Mouse (Mus musculus) testis, postnatal 14 days (tissue): ENCODE results near the gene Zfp160.
"Not testable (repeated sequence)": the region's sequence is repeated elsewhere in the genome, so short reads cannot be mapped to it uniquely, and the experiment has no call there.

ENCODE experiments used
- DNase-seq: peaks from one replicate; pipeline ENCODE4 v3.0.0; 2021; ENCODE audit warnings: low spot score

Gene Zfp160

DNA sequence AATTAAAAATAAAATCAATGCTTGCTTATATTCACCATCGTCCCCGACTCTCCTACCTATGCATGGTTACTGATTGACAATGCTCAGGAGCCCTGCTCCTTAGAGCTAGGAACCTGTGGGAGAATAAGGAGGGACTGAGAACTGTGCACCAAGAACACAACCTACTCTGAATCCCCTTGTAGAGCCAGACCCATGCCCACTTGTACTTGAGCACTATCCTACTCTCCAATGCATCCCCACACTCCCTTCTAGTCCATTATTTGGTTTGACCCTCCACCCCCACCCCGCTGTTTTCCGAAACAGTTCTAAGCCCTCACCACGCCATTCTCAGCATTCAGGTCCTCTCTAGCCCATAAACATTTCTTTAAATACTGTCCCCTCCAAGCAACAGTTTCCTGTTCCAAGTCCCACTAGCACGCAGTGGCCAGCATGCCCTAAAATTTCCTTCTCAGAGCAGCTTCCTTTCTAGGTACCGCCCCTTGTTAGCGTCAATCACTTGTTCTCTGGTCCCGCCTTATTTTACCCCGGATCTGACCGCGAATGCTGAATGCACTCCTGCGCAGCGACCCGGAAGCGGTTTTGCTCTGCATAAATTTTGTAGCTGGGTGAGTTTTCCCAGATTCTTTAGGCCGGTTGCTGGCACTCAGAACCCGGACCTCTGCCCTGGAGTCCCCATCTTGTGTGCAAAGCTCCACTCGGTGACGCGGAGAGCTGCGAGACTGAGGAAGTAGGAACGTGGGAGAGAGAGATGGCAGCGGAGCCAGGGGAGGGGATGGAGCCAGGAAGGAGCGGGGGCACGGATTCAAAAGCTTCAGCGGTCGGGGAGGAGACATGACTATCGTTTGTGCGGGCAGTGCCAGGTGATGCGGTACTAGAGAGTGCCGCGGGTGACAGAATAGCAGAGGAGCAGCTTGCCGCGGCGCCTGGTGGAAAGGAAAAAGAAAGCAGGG lies at the start of gene Zfp160:
Gene Zfp160, plus strand, starts transcription at position 522 of the 950 bp plus-strand sequence.
- peak; percentile 87 for DNase-seq

DNA sequence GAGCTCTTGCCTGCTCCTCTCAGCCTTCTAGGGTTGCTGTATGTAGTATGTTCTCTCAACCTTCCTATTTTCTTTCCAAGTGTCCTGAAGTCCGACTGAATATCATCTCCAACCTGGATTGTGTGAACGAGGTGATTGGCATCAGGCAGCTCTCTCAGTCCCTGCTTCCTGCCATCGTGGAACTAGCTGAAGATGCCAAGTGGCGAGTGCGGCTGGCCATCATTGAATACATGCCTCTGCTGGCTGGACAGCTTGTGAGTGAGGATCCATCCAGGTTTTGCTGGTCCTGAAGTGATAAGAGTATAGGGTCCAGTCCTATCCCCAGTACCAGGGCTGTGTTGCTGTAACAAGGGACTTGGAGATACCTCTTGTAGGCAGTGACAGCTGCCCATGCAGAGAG lies 48.3 kb upstream of the Zfp160 start:
- DNase-seq, result no peak

DNA sequence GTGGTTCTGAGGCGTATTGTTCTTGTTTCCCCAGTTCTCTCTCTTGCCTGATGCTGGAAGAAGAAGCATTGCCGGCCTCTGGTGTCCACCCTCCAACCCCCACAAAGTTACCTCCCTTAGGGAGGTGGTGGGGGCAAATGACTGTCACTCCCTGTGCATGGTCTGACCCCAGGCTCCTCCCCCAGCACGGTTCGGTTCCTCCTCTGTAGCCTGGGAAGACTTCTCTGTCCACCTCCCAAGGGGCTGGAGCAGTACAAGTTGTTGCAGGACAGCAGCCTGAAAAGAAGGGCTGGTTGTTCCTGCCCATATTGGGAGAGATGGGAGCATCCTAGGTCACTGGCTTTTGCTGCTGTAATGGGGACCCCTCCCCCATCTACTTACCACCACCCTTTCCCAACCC lies 43.3 kb upstream of the Zfp160 start:
- no peak for DNase-seq

DNA sequence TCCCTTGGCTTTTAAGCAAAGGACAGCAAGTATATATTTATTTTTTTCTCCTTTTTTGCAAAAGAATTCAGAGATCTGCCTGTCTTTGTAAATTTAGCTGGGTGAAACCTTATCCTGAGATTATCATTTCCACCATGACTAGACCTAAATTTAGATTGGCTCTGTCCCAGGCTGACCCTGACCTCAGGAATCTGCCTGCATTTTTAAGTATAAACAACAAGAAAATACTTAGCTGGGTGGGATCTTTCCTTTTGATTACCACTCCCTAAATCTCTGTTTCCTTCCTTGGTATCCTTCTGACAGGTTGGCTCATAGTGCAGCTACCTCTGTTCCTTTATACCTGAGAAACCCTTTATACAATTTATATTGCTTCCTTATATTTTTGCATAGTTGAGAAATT lies 42.0 kb upstream of the Zfp160 start:
- no peak for DNase-seq

DNA sequence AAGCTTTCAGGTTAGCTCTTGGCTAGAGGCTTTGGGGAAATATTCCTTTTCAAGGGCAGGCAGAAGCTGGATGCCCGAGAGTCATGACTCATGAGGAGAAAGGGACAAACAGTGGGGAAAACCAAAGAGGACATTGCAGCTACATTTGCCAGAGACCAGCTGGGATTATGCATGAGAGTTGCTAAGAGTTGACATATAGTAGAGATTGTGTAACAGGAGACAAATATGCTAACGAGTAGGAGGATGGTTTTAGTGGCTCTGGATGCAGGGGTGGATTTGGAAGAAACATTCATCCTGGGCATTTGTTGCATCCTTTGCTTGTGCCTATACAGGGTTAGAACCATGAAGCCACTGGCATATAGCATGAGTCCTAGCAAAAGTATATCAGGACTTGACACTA lies 15.0 kb upstream of the Zfp160 start:
- no peak for DNase-seq

DNA sequence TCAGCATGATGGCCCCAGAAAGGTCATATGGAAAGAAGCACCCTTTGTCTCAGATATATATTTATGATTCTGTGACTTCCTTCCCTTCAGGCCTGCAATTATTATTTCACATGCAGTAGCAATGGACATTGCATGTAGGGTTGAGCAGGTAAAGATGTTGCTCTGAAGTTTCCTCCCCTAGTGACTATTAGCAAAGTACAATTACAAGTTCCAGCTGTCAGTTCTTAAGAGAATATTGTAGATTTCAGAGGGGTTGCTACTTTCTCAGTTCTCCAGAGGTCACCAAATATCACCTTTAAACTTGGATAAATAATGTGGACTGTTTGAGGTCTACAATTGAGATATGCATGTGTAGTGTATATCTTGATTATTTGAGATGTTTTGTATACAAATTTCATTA lies 12.3 kb upstream of the Zfp160 start, which contains the start of gene Vmn1r233:
Gene Vmn1r233, minus strand, starts transcription at position 101 of the 400 bp plus-strand sequence.
- no peak for DNase-seq

DNA sequence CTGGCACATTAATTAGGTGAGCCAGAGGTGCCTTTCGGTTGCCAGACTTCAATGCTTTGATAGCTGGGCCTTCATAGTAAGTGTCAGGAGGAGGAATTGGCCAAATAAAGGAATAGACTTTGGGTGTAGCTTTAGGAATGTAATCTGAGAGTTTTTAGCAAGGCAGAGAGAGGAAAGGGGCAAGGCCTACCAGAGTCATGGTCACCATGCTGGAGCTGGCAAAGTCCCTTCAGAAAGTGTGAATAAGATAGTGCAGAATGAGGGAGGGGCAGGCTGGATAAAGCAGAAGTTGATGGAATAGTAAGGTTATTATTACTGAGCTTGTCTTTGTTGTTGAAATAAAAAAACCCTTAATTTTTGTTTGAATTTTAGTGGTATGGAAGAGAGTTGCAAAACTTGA lies 1.0 kb downstream of the Zfp160 start:
- DNase-seq, result no peak

DNA sequence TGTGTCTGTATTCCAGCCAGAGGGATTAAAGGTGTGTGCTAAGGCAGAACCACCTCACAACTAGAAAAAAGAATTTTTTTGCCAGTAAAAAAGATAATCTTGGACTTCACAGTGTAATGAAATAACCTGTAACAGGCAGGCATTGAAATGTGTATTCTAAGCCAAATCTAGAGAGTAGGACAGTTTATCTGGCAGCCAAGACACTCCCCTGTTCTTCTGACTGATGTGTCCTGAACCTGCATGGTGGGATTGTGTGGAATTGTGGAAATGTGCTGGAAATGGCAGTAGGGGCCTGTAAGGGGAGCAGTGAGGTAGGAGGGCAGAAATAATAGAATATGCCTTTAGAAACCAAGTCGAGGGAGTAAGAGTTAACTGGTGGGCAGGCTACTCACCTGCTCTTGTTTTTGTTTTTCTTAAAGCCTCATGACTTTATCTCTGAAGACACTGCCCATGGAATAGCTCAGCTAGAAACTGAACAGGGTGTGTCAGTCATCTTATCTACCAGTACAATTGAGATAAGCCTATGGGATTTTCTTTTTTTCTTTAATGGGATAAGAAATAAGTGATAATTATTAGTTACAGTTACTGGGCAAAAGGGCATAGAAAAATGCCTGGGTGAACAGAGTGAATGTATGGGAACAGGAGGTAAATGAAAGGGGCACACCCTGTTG lies 9.8 kb downstream of the Zfp160 start:
- no peak for DNase-seq

DNA sequence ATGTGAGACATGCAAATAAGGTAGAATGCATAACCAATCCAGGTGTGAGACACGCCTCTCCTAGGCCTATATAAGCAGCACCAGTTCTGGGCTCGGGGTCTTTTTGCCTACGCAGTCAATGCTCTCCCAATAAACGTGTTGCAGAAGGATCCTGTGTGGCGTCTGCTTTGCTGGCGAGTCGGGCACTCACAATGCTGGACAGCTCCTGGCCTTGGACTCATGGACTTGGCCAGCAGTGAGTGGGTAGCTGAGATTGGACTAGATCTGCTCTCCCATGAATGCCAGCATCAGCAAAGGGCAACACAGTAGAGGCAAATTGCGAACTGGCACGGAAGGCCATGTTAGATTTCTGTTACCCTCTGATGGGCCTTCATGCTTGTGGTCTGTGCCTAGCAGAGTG lies 39.3 kb downstream of the Zfp160 start:
- DNase-seq, result not testable (repeated sequence)

DNA sequence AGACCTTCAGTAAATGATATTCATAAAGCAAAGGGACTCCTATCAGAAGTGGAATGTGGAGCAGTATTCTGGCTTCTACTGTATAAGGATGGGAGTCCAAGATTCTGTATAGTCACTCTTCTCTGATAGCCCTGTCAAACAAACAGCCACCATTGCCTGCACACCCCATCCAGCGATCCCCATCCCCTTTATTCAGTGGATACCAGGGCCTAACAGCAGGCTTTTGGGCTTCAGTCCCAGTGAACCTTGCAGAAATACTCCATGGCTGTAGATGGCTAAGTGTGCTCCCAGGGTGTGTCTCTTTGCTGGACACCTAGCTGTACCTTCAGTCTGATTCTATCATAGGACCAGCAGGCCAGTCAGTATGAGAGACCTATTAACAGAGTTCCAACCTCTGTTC lies 42.2 kb downstream of the Zfp160 start:
- no peak for DNase-seq

DNA sequence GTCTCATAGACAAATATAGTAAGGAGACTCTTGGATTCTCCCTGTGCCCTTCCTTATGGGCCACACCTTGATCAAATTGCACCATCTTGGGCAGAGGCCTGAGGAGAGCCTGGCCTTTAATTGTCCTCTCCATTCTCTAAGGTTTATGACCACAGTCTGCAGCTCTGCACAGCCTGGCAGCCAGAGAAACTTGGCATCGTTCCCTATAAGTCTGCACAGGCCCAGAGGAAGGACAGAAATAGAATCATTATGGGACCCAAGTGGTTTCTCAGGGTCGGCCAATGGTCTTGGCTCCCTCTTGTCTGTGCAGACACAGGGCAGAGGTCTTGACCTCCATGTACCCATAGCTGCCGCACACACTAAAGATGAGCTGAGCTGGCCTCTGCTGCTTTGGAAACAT lies 42.6 kb downstream of the Zfp160 start:
- DNase-seq, result not testable (repeated sequence)

DNA sequence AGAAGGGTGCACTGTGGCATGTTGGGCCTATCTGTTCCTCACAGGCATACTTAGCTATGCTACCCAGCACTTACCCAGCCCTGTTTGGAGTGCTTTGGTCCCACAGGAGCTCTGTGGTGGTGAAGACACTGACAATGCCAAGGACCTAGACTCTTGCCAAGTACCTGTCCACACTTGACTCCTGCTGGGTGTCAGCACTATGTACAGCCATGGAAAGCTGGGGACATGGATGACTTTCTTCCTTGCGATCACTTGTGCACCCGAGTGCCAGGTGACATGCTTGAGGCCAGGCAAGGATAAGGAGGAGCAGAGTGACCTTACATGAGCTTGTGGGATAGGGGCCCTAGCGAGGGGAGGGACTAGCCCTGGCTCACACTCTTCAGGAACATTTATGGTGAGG lies 43.2 kb downstream of the Zfp160 start:
- not testable (repeated sequence) for DNase-seq

DNA sequence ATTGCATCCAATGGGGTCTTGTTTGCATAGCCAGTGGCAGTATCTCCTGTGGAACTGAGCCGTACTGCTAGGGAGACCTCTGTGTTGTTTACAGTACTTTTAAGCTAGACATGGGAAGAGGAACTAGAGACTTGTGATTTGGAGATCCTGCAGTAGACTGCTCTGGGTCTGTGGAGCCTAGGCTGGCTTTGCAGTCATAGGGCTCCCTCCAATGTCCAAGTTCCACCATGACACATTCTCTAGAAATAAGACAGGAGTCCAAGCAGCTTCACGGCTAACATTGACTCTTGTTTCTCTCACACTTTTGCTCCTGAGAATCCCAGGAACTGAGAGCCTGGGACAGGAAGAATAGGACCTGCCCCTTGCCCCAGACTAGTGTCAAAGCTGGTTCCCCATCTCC lies 44.6 kb downstream of the Zfp160 start:
- no peak for DNase-seq

DNA sequence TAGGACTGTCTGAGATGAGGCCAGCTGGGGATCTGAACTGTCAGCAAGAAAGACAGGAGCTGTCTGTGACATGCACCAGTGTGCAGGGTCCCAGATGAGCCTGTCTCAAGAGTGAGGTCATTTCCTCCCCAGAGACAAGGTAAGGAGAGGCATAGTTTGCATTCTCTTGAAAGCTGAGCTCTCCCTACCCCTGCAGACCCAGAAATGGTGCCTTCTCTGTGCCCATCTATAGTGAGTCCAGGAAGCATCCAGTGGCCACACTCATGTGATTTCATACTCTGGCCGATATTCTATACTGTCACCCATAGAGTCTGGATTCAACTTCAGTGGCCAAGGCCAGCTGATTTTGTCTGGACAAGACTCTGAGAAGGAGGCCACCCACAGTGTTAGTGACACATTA lies 46.4 kb downstream of the Zfp160 start:
- DNase-seq, result not testable (repeated sequence)

DNA sequence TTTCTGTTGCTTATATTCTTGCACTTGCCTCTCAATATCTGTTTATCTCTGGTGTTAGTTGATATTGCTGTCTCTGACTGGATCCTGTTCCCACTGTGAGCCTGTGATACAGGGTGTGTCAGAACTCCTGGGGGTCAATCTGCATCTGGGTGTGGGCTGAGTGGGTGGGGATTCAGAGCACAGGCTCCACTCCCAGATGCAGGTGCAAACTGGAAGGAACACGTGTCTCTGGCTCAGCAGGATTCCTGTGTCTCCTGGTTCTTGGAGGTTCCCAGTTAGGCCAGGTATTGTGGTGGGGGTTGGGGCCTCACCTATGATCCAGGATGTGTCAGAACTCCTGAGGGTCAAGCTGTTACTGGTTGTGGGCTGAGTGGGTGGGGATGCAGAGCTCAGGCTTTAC lies 56.8 kb downstream of the Zfp160 start:
- no peak for DNase-seq

DNA sequence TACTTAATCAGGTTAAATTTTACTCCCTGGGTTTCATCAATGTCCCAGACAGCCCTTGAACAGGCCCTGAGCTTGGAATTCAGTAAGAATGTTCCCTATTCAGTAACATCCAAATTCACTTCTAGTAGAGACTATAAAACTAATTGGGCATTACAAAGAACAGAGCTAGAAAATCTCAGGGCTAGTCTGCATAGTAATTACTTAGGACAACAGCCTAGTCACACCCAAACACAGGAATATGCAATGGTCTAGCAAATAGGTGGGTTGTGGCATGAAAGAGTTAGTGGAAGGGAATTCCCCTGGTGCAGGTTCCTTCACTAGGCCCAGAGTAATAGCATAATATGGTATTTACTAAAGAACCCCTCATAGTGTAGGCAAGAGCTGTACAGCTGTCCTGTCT lies 58.3 kb downstream of the Zfp160 start:
- no peak for DNase-seq

DNA sequence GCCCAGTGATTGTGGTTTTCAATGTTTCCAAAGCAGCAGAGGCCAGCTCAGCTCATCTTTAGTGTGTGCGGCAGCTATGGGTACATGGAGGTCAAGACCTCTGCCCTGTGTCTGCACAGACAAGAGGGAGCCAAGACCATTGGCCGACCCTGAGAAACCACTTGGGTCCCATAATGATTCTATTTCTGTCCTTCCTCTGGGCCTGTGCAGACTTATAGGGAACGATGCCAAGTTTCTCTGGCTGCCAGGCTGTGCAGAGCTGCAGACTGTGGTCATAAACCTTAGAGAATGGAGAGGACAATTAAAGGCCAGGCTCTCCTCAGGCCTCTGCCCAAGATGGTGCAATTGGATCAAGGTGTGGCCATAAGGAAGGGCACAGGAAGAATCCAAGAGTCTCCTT lies 60.7 kb downstream of the Zfp160 start:
- DNase-seq, result not testable (repeated sequence)

DNA sequence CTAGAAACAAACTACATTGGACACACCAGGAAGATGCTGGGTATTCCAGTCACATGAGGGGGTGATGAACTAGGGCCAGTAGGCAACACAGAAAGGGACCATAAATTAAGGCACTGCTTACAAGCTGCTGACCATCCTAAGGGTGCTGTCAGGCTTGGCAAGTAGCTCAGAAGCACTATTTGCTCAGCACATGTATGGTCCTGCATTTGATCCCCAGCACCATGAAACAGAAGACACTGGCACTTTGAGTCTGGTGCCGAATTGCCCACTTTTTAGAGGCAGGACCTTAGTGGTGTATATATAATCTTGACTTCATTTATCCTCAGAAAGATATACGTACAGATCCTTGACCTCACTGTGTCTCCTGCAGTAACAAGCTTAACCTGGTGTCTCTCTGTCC lies 62.3 kb downstream of the Zfp160 start:
- not testable (repeated sequence) for DNase-seq
